Mouse (Mus musculus): ENCODE data around the gene Klk1b5. TPM values are rescaled to one million over a fixed set of nuclear protein-coding genes. Genes with fewer than 3 reads are reported as not detected.

Gene Klk1b5
- not detected for polyA plus RNA-seq (2015; fragmentation: Illumina TruSeq; extraction: RNeasy Lipid Tissue Mini Kit (QIAGEN cat#74804); ENCODE audit: low read depth, low replicate concordance)

GRCm38 (mm10) chr7:44215645-44216044, at the start of gene Klk1b5:
Klk1b5 (plus strand) TSS chr7:44215945.

GRCm38 (mm10) chr7:44187936-44188335, 27.8 kb upstream of the Klk1b5 start, which contains the start of gene Klk1b24:
Klk1b24 (plus strand) TSS chr7:44188236.

GRCm38 (mm10) chr7:44197891-44198290, 17.9 kb upstream of the Klk1b5 start, which contains the start of gene Klk1b3:
Klk1b3 (plus strand) TSS chr7:44198191.

DNA sequence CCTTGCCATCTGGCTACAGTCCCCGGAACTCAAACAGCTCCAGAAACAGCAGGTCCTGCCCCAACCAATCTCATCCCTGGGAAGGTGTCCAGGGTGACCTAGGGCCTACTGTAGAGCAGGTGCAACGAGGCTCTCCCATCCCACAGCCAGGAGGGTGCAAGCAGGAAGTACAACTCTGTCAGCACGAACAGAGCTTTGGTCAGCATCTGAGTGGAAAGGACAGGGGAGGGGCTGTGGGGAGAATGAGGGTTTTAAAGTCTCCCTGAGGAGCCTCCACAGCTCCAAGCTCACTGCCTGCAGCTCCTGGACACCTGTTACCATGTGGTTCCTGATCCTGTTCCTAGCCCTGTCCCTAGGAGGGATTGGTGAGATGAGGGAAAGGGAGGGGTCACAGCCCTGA, 8.6 kb upstream of the Klk1b5 start, which contains the start of gene Klk1b4:
Klk1b4 (plus strand) TSS at position 301 of the 400 bp plus-strand sequence.

DNA sequence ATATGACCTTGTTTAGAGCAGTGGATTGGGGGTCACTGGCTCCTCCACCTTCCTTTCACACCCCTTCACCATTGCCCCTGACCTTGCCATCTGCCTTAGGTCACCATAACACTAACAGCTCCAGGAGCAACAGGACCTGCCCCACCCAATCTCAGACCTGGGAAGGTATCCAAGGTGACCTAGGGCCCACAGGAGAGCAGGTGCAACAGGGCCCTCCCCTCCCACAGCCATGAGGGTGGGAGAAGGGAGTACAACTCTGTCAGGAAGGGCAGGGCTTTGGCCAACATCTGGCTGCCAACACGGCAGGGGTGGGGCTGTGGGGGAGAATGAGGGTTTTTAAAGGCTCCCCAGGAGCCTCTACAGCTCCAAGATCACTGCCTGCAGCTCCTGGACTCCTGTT, 9.3 kb downstream of the Klk1b5 start, which contains the start of gene Klk1:
Klk1 (plus strand) TSS at position 285 of the 400 bp plus-strand sequence.

GRCm38 (mm10) chr7:44235909-44236308, 20.2 kb downstream of the Klk1b5 start, which contains the start of gene Gm36864:
Gm36864 (plus strand) TSS chr7:44236177.

GRCm38 (mm10) chr7:44246055-44246983, 30.6 kb downstream of the Klk1b5 start, which contains the start of the genes 1700028J19Rik and 2410002F23Rik:
1700028J19Rik (minus strand) TSS chr7:44246695.
2410002F23Rik (plus strand) TSS chr7:44246722.

DNA sequence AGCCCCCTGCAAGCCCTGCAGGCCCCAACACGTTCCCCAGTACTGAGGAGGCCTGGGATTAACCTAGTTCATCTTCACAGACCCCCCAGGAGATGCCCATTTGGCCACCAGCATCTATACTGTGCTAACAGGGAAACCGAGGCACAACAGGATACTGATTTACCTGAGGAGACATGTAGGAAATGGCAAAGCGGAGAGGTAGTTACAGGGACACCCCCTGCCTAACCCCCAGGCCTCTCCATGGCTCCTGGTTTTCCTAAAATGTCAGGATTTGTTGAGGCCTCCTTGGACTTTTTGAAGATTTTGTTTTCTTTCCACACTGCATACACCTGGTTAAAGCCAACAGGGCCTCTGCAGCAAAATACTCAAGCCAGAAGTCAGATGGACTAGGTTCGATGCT, 41.5 kb downstream of the Klk1b5 start, which contains the start of gene Acp4:
Acp4 (minus strand) TSS at position 101 of the 400 bp plus-strand sequence.

DNA sequence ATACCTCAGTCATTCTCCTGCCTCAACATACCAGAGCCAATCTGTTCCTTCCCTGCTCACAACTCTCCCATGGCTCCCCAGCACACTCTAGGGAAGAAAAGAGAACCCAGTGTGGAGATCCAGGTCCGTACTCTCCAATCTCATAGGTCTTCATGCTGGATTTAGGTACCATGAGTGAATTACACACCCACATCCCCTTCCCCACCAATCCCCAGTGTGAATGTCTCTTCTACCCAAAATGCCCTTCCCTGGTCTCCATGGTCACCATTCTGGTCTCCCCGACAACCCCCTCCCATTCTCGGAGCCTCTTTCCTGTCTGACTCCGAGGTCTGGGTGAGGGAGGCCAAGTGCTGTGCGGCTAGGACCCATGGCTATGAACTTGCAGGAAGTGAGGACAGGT, 45.4 kb downstream of the Klk1b5 start, which contains the start of gene Gm15517:
Gm15517 (plus strand) TSS at position 301 of the 400 bp plus-strand sequence.

Other genes with a start within 250 kb of the Klk1b5 start
- not detected for gene Klk1b1, start 249.2 kb upstream of the Klk1b5 start, polyA plus RNA-seq (2015; fragmentation: Illumina TruSeq; extraction: RNeasy Lipid Tissue Mini Kit (QIAGEN cat#74804); ENCODE audit: low read depth, low replicate concordance)
- gene Klk1b9, start 239.9 kb upstream of the Klk1b5 start, polyA plus RNA-seq (2015; fragmentation: Illumina TruSeq; extraction: RNeasy Lipid Tissue Mini Kit (QIAGEN cat#74804); ENCODE audit: low read depth, low replicate concordance): not detected
- not detected for gene Klk1b11, start 220.1 kb upstream of the Klk1b5 start, polyA plus RNA-seq (2015; fragmentation: Illumina TruSeq; extraction: RNeasy Lipid Tissue Mini Kit (QIAGEN cat#74804); ENCODE audit: low read depth, low replicate concordance)
- gene Klk1b26, start 203.8 kb upstream of the Klk1b5 start, polyA plus RNA-seq (2015; fragmentation: Illumina TruSeq; extraction: RNeasy Lipid Tissue Mini Kit (QIAGEN cat#74804); ENCODE audit: low read depth, low replicate concordance): not detected
- gene Klk1b27, start 163.7 kb upstream of the Klk1b5 start, polyA plus RNA-seq (2015; fragmentation: Illumina TruSeq; extraction: RNeasy Lipid Tissue Mini Kit (QIAGEN cat#74804); ENCODE audit: low read depth, low replicate concordance): not detected
- not detected for gene Klk1b21, start 113.6 kb upstream of the Klk1b5 start, polyA plus RNA-seq (2015; fragmentation: Illumina TruSeq; extraction: RNeasy Lipid Tissue Mini Kit (QIAGEN cat#74804); ENCODE audit: low read depth, low replicate concordance)
- not detected for gene Klk1b22, start 103.3 kb upstream of the Klk1b5 start, polyA plus RNA-seq (2015; fragmentation: Illumina TruSeq; extraction: RNeasy Lipid Tissue Mini Kit (QIAGEN cat#74804); ENCODE audit: low read depth, low replicate concordance)
- gene Klk1b16, start 79.2 kb upstream of the Klk1b5 start, polyA plus RNA-seq (2015; fragmentation: Illumina TruSeq; extraction: RNeasy Lipid Tissue Mini Kit (QIAGEN cat#74804); ENCODE audit: low read depth, low replicate concordance): not detected
- gene Klk1b24, start 27.7 kb upstream of the Klk1b5 start, polyA plus RNA-seq (2015; fragmentation: Illumina TruSeq; extraction: RNeasy Lipid Tissue Mini Kit (QIAGEN cat#74804); ENCODE audit: low read depth, low replicate concordance): not detected
- gene Klk1b3, start 17.8 kb upstream of the Klk1b5 start, polyA plus RNA-seq (2015; fragmentation: Illumina TruSeq; extraction: RNeasy Lipid Tissue Mini Kit (QIAGEN cat#74804); ENCODE audit: low read depth, low replicate concordance): not detected
- gene Klk1b4, start 8.5 kb upstream of the Klk1b5 start, polyA plus RNA-seq (2015; fragmentation: Illumina TruSeq; extraction: RNeasy Lipid Tissue Mini Kit (QIAGEN cat#74804); ENCODE audit: low read depth, low replicate concordance): not detected
- not detected for gene Klk1, start 9.4 kb downstream of the Klk1b5 start, polyA plus RNA-seq (2015; fragmentation: Illumina TruSeq; extraction: RNeasy Lipid Tissue Mini Kit (QIAGEN cat#74804); ENCODE audit: low read depth, low replicate concordance)
- gene Gm36864, start 20.2 kb downstream of the Klk1b5 start, polyA plus RNA-seq (2015; fragmentation: Illumina TruSeq; extraction: RNeasy Lipid Tissue Mini Kit (QIAGEN cat#74804); ENCODE audit: low read depth, low replicate concordance): not detected
- 1.4 TPM for gene 1700028J19Rik, start 30.8 kb downstream of the Klk1b5 start, polyA plus RNA-seq (2015; fragmentation: Illumina TruSeq; extraction: RNeasy Lipid Tissue Mini Kit (QIAGEN cat#74804); ENCODE audit: low read depth, low replicate concordance)
- gene 2410002F23Rik, start 30.8 kb downstream of the Klk1b5 start, polyA plus RNA-seq (2015; fragmentation: Illumina TruSeq; extraction: RNeasy Lipid Tissue Mini Kit (QIAGEN cat#74804); ENCODE audit: low read depth, low replicate concordance): 69.9 TPM
- gene Acp4, start 41.4 kb downstream of the Klk1b5 start, polyA plus RNA-seq (2015; fragmentation: Illumina TruSeq; extraction: RNeasy Lipid Tissue Mini Kit (QIAGEN cat#74804); ENCODE audit: low read depth, low replicate concordance): not detected
- not detected for gene Gm15517, start 45.5 kb downstream of the Klk1b5 start, polyA plus RNA-seq (2015; fragmentation: Illumina TruSeq; extraction: RNeasy Lipid Tissue Mini Kit (QIAGEN cat#74804); ENCODE audit: low read depth, low replicate concordance)
- 3.5 TPM for gene Clec11a, start 91.0 kb downstream of the Klk1b5 start, polyA plus RNA-seq (2015; fragmentation: Illumina TruSeq; extraction: RNeasy Lipid Tissue Mini Kit (QIAGEN cat#74804); ENCODE audit: low read depth, low replicate concordance)
- gene Shank1, start 94.3 kb downstream of the Klk1b5 start, polyA plus RNA-seq (2015; fragmentation: Illumina TruSeq; extraction: RNeasy Lipid Tissue Mini Kit (QIAGEN cat#74804); ENCODE audit: low read depth, low replicate concordance): 128 TPM
- gene Syt3, start 168.2 kb downstream of the Klk1b5 start, polyA plus RNA-seq (2015; fragmentation: Illumina TruSeq; extraction: RNeasy Lipid Tissue Mini Kit (QIAGEN cat#74804); ENCODE audit: low read depth, low replicate concordance): 52.4 TPM
- 2.1 TPM for gene 1700008O03Rik, start 169.9 kb downstream of the Klk1b5 start, polyA plus RNA-seq (2015; fragmentation: Illumina TruSeq; extraction: RNeasy Lipid Tissue Mini Kit (QIAGEN cat#74804); ENCODE audit: low read depth, low replicate concordance)
- gene Lrrc4b, start 213.1 kb downstream of the Klk1b5 start, polyA plus RNA-seq (2015; fragmentation: Illumina TruSeq; extraction: RNeasy Lipid Tissue Mini Kit (QIAGEN cat#74804); ENCODE audit: low read depth, low replicate concordance): 115 TPM
- 4.1 TPM for gene Aspdh, start 249.4 kb downstream of the Klk1b5 start, polyA plus RNA-seq (2015; fragmentation: Illumina TruSeq; extraction: RNeasy Lipid Tissue Mini Kit (QIAGEN cat#74804); ENCODE audit: low read depth, low replicate concordance)